Mouse (Mus musculus) heart, adult 2 months (tissue): ENCODE data around the gene Cib1. TPM values are rescaled to one million over a fixed set of nuclear protein-coding genes. Genes with fewer than 3 reads are reported as not detected.

Source experiments
- DNase-seq, 2 experiments: peaks; one replicate each; pipeline ENCODE4 v3.0.0; 2021
- H3K27ac ChIP-seq: fragments of 200-600 bp; 2 replicates; pipeline ENCODE4 v1.8.1; 2022
- H3K27me3 ChIP-seq: fragments of 200-500 bp; 2 replicates; pipeline ENCODE4 v1.6.1; 2012; ENCODE audit warnings: mild to moderate bottlenecking, low read length, inconsistent platforms, mixed read lengths; ENCODE audit not compliant: control insufficient read depth, insufficient read depth
- H3K36me3 ChIP-seq: fragments of 200-500 bp; 2 replicates; pipeline ENCODE4 v1.6.1; 2012; ENCODE audit warnings: low read length, inconsistent platforms; ENCODE audit not compliant: control insufficient read depth, insufficient read depth
- H3K4me1 ChIP-seq: fragments of 200-500 bp; 2 replicates; pipeline ENCODE4 v1.6.1; 2011; ENCODE audit warnings: low read length; ENCODE audit not compliant: control insufficient read depth, insufficient read depth
- H3K4me3 ChIP-seq: fragments of 200-600 bp; 2 replicates; pipeline ENCODE4 v1.8.1; 2022
- H3K79me2 ChIP-seq: fragments of 200-500 bp; replicated peaks from 2 replicates; pipeline ENCODE4 v1.6.1; 2012; ENCODE audit warnings: mild to moderate bottlenecking, inconsistent platforms, low read length, moderate library complexity, mixed read lengths; ENCODE audit not compliant: control insufficient read depth, insufficient read depth
- H3K9ac ChIP-seq: fragments of 200-500 bp; 2 replicates; pipeline ENCODE4 v1.6.1; 2012; ENCODE audit warnings: low read depth, mild to moderate bottlenecking, control low read depth, inconsistent platforms, low read length, mixed read lengths
- CTCF ChIP-seq: fragments of 200-600 bp; IDR thresholded peaks from 2 replicates; pipeline ENCODE4 v1.8.1; 2022; ENCODE audit warnings: antibody characterized with exemption, mild to moderate bottlenecking, moderate library complexity
- EP300 ChIP-seq: fragments of 200-500 bp; IDR thresholded peaks from 2 replicates; pipeline ENCODE4 v1.6.1; 2011; ENCODE audit warnings: low read depth, low read length, control low read depth; ENCODE audit not compliant: insufficient read depth
- POLR2A ChIP-seq: fragments of 200-500 bp; IDR thresholded peaks from 2 replicates; pipeline ENCODE4 v1.6.1; 2011; ENCODE audit warnings: mild to moderate bottlenecking, low read depth, low read length, control low read depth; ENCODE audit not compliant: insufficient read depth
- WGBS: fragments of 180-500 bp; shearing (Covaris S2); methylation state at CpG from one replicate; pipeline ENCODE4 v1.1.7; 2018; 5-methylcytosine and 5-hydroxymethylcytosine counted together
- intact Hi-C: fragments of 180-260 bp; cut with DNase I; formaldehyde crosslinking; loops from one replicate; pipeline ENCODE4 v1.15.1; 2025
- polyA plus RNA-seq: library from polyadenylated mRNA; depleted of rRNA; stranded (reverse); fragments of >200 nt; gene quantifications from 2 replicates; pipeline ENCODE4 v1.2.3, GENCODE M21; 2012
- total RNA-seq, 2 experiments: library from RNA; stranded (reverse); gene quantifications; 2 replicates each; pipeline ENCODE4 v1.2.3; 2021

The Cib1 gene
- total and polyA plus RNA-seq, 3 experiments, result 14.1 to 38.4 (median 16.1) TPM

- no peaks in the 10 kb centered on the region for H3K36me3 ChIP-seq
- no peaks in the 10 kb centered on the region for H3K27me3 ChIP-seq
- TF ChIP-seq EP300 (no peak), POLR2A (no peak), CTCF (no peak)
- H3K79me2 ChIP-seq, result no peaks in the 10 kb centered on the region
- no peak overlapping the region for H3K4me3 ChIP-seq
- peaks cover 9% of the 10 kb centered on the region; the same call in 1 of the 2 replicates for H3K4me1 ChIP-seq
- no peak overlapping the region for H3K27ac ChIP-seq
- intact Hi-C loops, result no loop called here
- no peak overlapping the region for H3K9ac ChIP-seq
- DNase-seq, result no peak
- WGBS, result 79% methylated on average over 5 of the region's 5 CpGs
Observed at GRCm38 (mm10) chr7:80202961-80203360, 29.7 kb downstream of the Cib1 start.

- Histone ChIP-seq H3K4me3 (no peak overlapping the region), H3K79me2 (no peaks in the 10 kb centered on the region), H3K27ac (no peak overlapping the region), H3K36me3 (no peaks in the 10 kb centered on the region), H3K9ac (no peak overlapping the region), H3K4me1 (peaks cover 9% of the 10 kb centered on the region; the same call in 1 of the 2 replicates), H3K27me3 (no peaks in the 10 kb centered on the region)
- intact Hi-C loops, result no loop called here
- WGBS, result 92% methylated on average over 15 of the region's 15 CpGs
- DNase-seq, result no peak
- no peak for TF ChIP-seq POLR2A
- TF ChIP-seq EP300, result no peak
- TF ChIP-seq CTCF, result no peak
Observed at GRCm38 (mm10) chr7:80201888-80202540, 30.6 kb downstream of the Cib1 start.

- Histone ChIP-seq H3K4me1 (peaks cover 9% of the 10 kb centered on the region; the same call in 1 of the 2 replicates), H3K27ac (no peak overlapping the region), H3K79me2 (no peaks in the 10 kb centered on the region), H3K36me3 (no peaks in the 10 kb centered on the region), H3K9ac (no peak overlapping the region), H3K4me3 (no peak overlapping the region), H3K27me3 (no peaks in the 10 kb centered on the region)
- no peak for DNase-seq
- TF ChIP-seq POLR2A, result no peak
- no peak for TF ChIP-seq CTCF
- TF ChIP-seq EP300, result no peak
- WGBS, result 66% methylated on average over 5 of the region's 5 CpGs
- intact Hi-C loops, result no loop called here
Observed at GRCm38 (mm10) chr7:80200963-80201539, 31.6 kb downstream of the Cib1 start.

GRCm38 (mm10) chr7:80200588-80200945, 32.0 kb downstream of the Cib1 start:
- H3K9ac ChIP-seq, result no peak overlapping the region
- no peaks in the 10 kb centered on the region for H3K79me2 ChIP-seq
- DNase-seq, result no peak
- intact Hi-C loops, result no loop called here
- 96% methylated on average over 6 of the region's 6 CpGs for WGBS
- H3K36me3 ChIP-seq, result no peaks in the 10 kb centered on the region
- no peak overlapping the region for H3K27ac ChIP-seq
- H3K4me1 ChIP-seq, result peaks cover 9% of the 10 kb centered on the region; the same call in 1 of the 2 replicates
- no peak for TF ChIP-seq EP300
- no peak overlapping the region for H3K4me3 ChIP-seq
- H3K27me3 ChIP-seq, result no peaks in the 10 kb centered on the region

GRCm38 (mm10) chr7:80199851-80200587, 32.6 kb downstream of the Cib1 start:
- no peaks in the 10 kb centered on the region for H3K79me2 ChIP-seq
- no peak for TF ChIP-seq CTCF
- H3K36me3 ChIP-seq, result no peaks in the 10 kb centered on the region
- WGBS, result 90% methylated on average over 11 of the region's 11 CpGs
- no peak for DNase-seq
- no peak overlapping the region for H3K9ac ChIP-seq
- H3K27ac ChIP-seq, result no peak overlapping the region
- H3K4me1 ChIP-seq, result peaks cover 9% of the 10 kb centered on the region; the same call in 1 of the 2 replicates
- no peak overlapping the region for H3K4me3 ChIP-seq
- H3K27me3 ChIP-seq, result no peaks in the 10 kb centered on the region
- intact Hi-C loops, result loop anchor here (2.0 kb wide), 1 partner anchor 15 kb away; no protein-coding TSS in a partner anchor

GRCm38 (mm10) chr7:80199286-80199685, 33.3 kb downstream of the Cib1 start:
- no peaks in the 10 kb centered on the region for H3K27me3 ChIP-seq
- TF ChIP-seq EP300 (no peak), POLR2A (no peak), CTCF (no peak)
- H3K4me1 ChIP-seq, result peaks cover 9% of the 10 kb centered on the region; the same call in 1 of the 2 replicates
- no peak overlapping the region; the same call in 1 of the 2 replicates for H3K9ac ChIP-seq
- no peak overlapping the region for H3K27ac ChIP-seq
- peak overlapping the region; percentile 85 for H3K4me3 ChIP-seq
- H3K79me2 ChIP-seq, result no peaks in the 10 kb centered on the region
- intact Hi-C loops, result loop anchor here (2.0 kb wide), 1 partner anchor 16 kb away; no protein-coding TSS in a partner anchor
- WGBS, result 51% methylated on average over 6 of the region's 6 CpGs
- no peak for DNase-seq
- H3K36me3 ChIP-seq, result no peaks in the 10 kb centered on the region
